Mouse (Mus musculus) embryonic facial prominence, embryonic 12.5 days (tissue): Measurements from ENCODE around the gene Elk4. TPM values are rescaled to one million over a fixed set of nuclear protein-coding genes. Genes with fewer than 3 reads are reported as not detected.

Source experiments
- ATAC-seq: fragments of 200-750 bp; cut with Nextera tagmentation; 2 replicates; pipeline ENCODE4 v1.8.0; 2017; ENCODE audit not compliant: insufficient number of reproducible peaks, insufficient read depth, low FRiP score, low TSS enrichment
- H3K27ac ChIP-seq: fragments of 300-500 bp; sonication (generic); 2 replicates; pipeline ENCODE4 v1.5.1; 2016; ENCODE audit warnings: mild to moderate bottlenecking
- H3K27me3 ChIP-seq: fragments of 300-500 bp; sonication (generic); 2 replicates; pipeline ENCODE4 v1.6.1; 2016; ENCODE audit warnings: mild to moderate bottlenecking, moderate library complexity
- H3K36me3 ChIP-seq: fragments of 300-500 bp; sonication (generic); 2 replicates; pipeline ENCODE4 v1.6.1; 2016; ENCODE audit warnings: mild to moderate bottlenecking
- H3K4me1 ChIP-seq: fragments of 300-500 bp; sonication (generic); 2 replicates; pipeline ENCODE4 v1.6.1; 2016
- H3K4me2 ChIP-seq: fragments of 300-500 bp; sonication (generic); replicated peaks from 2 replicates; pipeline ENCODE4 v1.6.1; 2016; ENCODE audit warnings: mild to moderate bottlenecking, moderate library complexity
- H3K4me3 ChIP-seq: fragments of 300-500 bp; sonication (generic); 2 replicates; pipeline ENCODE4 v1.5.1; 2016; ENCODE audit warnings: mild to moderate bottlenecking
- H3K9ac ChIP-seq: fragments of 300-500 bp; sonication (generic); 2 replicates; pipeline ENCODE4 v1.6.1; 2016; ENCODE audit warnings: mild to moderate bottlenecking, moderate library complexity
- H3K9me3 ChIP-seq: fragments of 300-500 bp; sonication (generic); 2 replicates; pipeline ENCODE4 v1.6.1; 2016; ENCODE audit warnings: mild to moderate bottlenecking, moderate library complexity
- WGBS: fragments of 180-500 bp; shearing (Covaris S2); methylation state at CpG from one replicate; pipeline ENCODE4 v1.1.7; 2016; 5-methylcytosine and 5-hydroxymethylcytosine counted together
- polyA plus RNA-seq: library from polyadenylated mRNA; unstranded; fragments of >200 nt; fragmentation: Nextera tagmentation; extraction: Ambion mirVana; gene quantifications from 2 replicates; pipeline ENCODE4 v1.2.1, GENCODE M21; 2016

Gene Elk4
- polyA plus RNA-seq, 1 experiment from 2014 or later = 18.1 TPM

DNA sequence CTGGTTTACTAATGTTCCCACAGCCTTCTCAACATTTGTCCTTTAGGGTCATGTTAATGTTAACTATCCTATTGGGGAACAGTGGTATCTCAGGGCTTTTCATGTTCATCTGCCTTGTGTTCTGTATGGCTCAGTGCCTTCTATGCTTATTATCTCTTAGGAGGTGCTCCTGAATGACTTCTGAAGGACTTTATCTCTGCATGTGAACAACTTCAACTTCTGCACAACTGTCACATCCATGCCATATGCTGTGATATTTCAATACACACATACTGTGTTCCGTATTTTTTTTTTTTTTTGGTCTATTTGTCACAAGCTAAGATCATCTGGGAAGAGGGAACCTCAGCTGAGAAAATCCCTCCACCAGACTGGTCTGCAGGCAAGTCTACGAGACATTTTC lies 71.0 kb downstream of the Elk4 start:
- H3K4me1 ChIP-seq = no peaks in the 10 kb centered on the region
- no peak overlapping the region for H3K4me2 ChIP-seq
- no peak overlapping the region for H3K4me3 ChIP-seq
- 89% methylated on average over 2 of the region's 2 CpGs for WGBS
- H3K9ac ChIP-seq = no peak overlapping the region
- no peaks in the 10 kb centered on the region for H3K36me3 ChIP-seq
- no peak for ATAC-seq
- H3K27me3 ChIP-seq = no peaks in the 10 kb centered on the region
- H3K27ac ChIP-seq = no peak overlapping the region
- no peaks in the 10 kb centered on the region for H3K9me3 ChIP-seq

Other genes starting within 250 kb of the Elk4 start
- 0.24 and 0.32 TPM in 2 replicates for gene Pm20d1, start 210.2 kb upstream of the Elk4 start, polyA plus RNA-seq
- gene Slc41a1, start 180.1 kb upstream of the Elk4 start, polyA plus RNA-seq = 13.9 and 15.1 TPM in 2 replicates
- 18.7 and 18.9 TPM in 2 replicates for gene Rab29, start 140.4 kb upstream of the Elk4 start, polyA plus RNA-seq
- 107 and 125 TPM in 2 replicates for gene Nucks1, start 97.1 kb upstream of the Elk4 start, polyA plus RNA-seq
- 3.8 and 3.9 TPM in 2 replicates for gene Slc45a3, start 44.6 kb upstream of the Elk4 start, polyA plus RNA-seq
- gene Mfsd4a, start 60.5 kb downstream of the Elk4 start, polyA plus RNA-seq = 13.0 and 14.9 TPM in 2 replicates
- gene Cdk18, start 132.1 kb downstream of the Elk4 start, polyA plus RNA-seq = 2.9 and 3.3 TPM in 2 replicates
- 1.5 and 2.0 TPM in 2 replicates for gene Lemd1, start 183.8 kb downstream of the Elk4 start, polyA plus RNA-seq
- 0.43 and 0.75 TPM in 2 replicates for gene AC124108.1, start 183.8 kb downstream of the Elk4 start, polyA plus RNA-seq
- not detected in 2 replicates for gene Gm10188, start 222.2 kb downstream of the Elk4 start, polyA plus RNA-seq